Mouse (Mus musculus) embryonic facial prominence, embryonic 13.5 days (tissue): ENCODE data around the gene Gm2431. TPM values are rescaled to one million over a fixed set of nuclear protein-coding genes. Genes with fewer than 3 reads are reported as not detected.
"Not testable (repeated sequence)": the region's sequence is repeated elsewhere in the genome, so short reads cannot be mapped to it uniquely, and the experiment has no call there.

ENCODE experiments used
- ATAC-seq: fragments of 200-750 bp; cut with Nextera tagmentation; 2 replicates; pipeline ENCODE4 v1.8.0; 2017; ENCODE audit warnings: low read depth; ENCODE audit not compliant: insufficient number of reproducible peaks, insufficient read depth, low FRiP score, low TSS enrichment
- H3K27ac ChIP-seq: fragments of 300-500 bp; sonication (generic); 2 replicates; pipeline ENCODE4 v1.5.1; 2015; ENCODE audit warnings: moderate library complexity, mild to moderate bottlenecking, inconsistent platforms
- H3K27me3 ChIP-seq: fragments of 300-500 bp; sonication (generic); 2 replicates; pipeline ENCODE4 v1.6.1; 2015; ENCODE audit warnings: mild to moderate bottlenecking, inconsistent platforms
- H3K36me3 ChIP-seq: fragments of 300-500 bp; sonication (generic); 2 replicates; pipeline ENCODE4 v1.6.1; 2015; ENCODE audit warnings: mild to moderate bottlenecking, inconsistent platforms
- H3K4me1 ChIP-seq: fragments of 300-500 bp; sonication (generic); 2 replicates; pipeline ENCODE4 v1.6.1; 2015; ENCODE audit warnings: inconsistent platforms
- H3K4me2 ChIP-seq: fragments of 300-500 bp; sonication (generic); 2 replicates; pipeline ENCODE4 v1.6.1; 2015; ENCODE audit warnings: moderate library complexity, mild to moderate bottlenecking, inconsistent platforms
- H3K4me3 ChIP-seq: fragments of 300-500 bp; sonication (generic); 2 replicates; pipeline ENCODE4 v1.5.1; 2015; ENCODE audit warnings: mild to moderate bottlenecking, inconsistent platforms
- H3K9ac ChIP-seq: fragments of 300-500 bp; sonication (generic); 2 replicates; pipeline ENCODE4 v1.6.1; 2015; ENCODE audit warnings: mild to moderate bottlenecking, inconsistent platforms
- H3K9me3 ChIP-seq: fragments of 300-500 bp; sonication (generic); 2 replicates; pipeline ENCODE4 v1.6.1; 2016; ENCODE audit warnings: inconsistent platforms
- WGBS: fragments of 180-500 bp; shearing (Covaris S2); methylation state at CpG from one replicate; pipeline ENCODE4 v1.1.7; 2015; ENCODE audit warnings: mixed read lengths; 5-methylcytosine and 5-hydroxymethylcytosine counted together
- polyA plus RNA-seq: library from polyadenylated mRNA; unstranded; fragments of >200 nt; fragmentation: Nextera tagmentation; extraction: Ambion mirVana; gene quantifications from 2 replicates; pipeline ENCODE4 v1.2.1, GENCODE M21; 2015

Gene Gm2431
- polyA plus RNA-seq, 1 experiment from 2014 or later = not detected

GRCm38 (mm10) chr7:142279291-142279690 is 21.1 kb upstream of the Gm2431 start:
- H3K27me3 ChIP-seq = peaks cover 27% of the 10 kb centered on the region
- H3K4me1 ChIP-seq, H3K4me2 ChIP-seq, H3K9me3 ChIP-seq, H3K27ac ChIP-seq, ATAC-seq, H3K9ac ChIP-seq, H3K4me3 ChIP-seq, H3K36me3 ChIP-seq: not testable (repeated sequence)
- 52% methylated on average over 1 of the region's 1 CpGs for WGBS

GRCm38 (mm10) chr7:142278183-142278582 is 20.0 kb upstream of the Gm2431 start:
- H3K9me3 ChIP-seq, H3K4me1 ChIP-seq, ATAC-seq, H3K27ac ChIP-seq, H3K9ac ChIP-seq, H3K4me3 ChIP-seq, H3K36me3 ChIP-seq, H3K4me2 ChIP-seq: not testable (repeated sequence)
- H3K27me3 ChIP-seq = peaks cover 22% of the 10 kb centered on the region
- WGBS = 2% methylated on average over 3 of the region's 3 CpGs

DNA sequence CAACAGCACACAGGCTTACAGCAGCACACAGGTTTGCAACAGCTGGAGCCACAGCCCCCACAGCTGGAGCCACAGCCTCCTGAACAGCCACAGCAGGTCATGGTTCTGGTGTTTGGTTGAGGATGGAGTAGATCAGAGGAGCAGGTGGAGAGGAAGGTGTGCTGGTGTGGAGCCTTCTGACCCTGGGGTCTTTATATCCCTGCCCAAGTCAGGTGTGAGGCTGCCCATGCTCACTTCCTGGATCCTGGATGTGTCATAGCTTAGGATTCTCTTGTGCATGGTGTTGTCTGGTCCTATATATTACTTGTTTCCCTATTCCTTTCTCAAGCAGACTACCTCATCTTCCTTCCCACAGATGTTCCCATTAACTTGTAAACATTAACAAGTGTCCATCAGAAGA is 16.1 kb upstream of the Gm2431 start, which contains the start of gene Gm4559:
TSS of gene Gm4559 (minus strand) at position 101 of the 400 bp plus-strand sequence.
- H3K9me3 ChIP-seq, H3K36me3 ChIP-seq, H3K4me3 ChIP-seq, H3K4me2 ChIP-seq, H3K27me3 ChIP-seq, ATAC-seq, H3K9ac ChIP-seq, H3K4me1 ChIP-seq, H3K27ac ChIP-seq: not testable (repeated sequence)

- 0% methylated on average over 2 of the region's 2 CpGs for WGBS
- Histone ChIP-seq H3K9ac (no peak overlapping the region), H3K27me3 (peaks cover 7% of the 10 kb centered on the region), H3K4me2 (no peak overlapping the region), H3K27ac (no peak overlapping the region), H3K4me1 (no peaks in the 10 kb centered on the region), H3K36me3 (no peaks in the 10 kb centered on the region), H3K9me3 (no peaks in the 10 kb centered on the region), H3K4me3 (no peak overlapping the region)
- no peak for ATAC-seq
These were observed 2.6 kb downstream of the Gm2431 start for GRCm38 (mm10) chr7:142255517-142255916.

DNA sequence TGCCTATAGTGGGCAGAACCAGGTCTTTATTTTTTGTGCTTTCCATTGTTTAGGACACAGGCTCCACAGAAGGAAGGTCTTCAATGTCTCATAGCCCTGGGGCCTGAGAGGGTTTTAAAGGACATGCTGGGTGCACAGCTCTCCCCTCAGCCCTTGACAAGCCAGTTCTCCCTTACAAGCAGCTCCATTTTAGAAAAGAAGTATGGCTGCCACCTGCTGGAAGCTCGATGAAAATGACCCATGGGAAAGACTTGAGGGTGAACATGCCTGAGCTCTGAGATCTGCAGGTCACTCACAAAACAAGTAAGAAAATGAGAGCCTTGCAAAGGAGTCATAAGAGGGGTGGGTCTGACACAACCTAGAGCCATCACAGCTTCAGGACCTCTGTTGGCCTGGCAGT is 8.3 kb downstream of the Gm2431 start:
- no peaks in the 10 kb centered on the region for H3K36me3 ChIP-seq
- no peaks in the 10 kb centered on the region for H3K9me3 ChIP-seq
- no peak overlapping the region for H3K27ac ChIP-seq
- H3K4me1 ChIP-seq = no peaks in the 10 kb centered on the region
- WGBS = 0% methylated on average over 1 of the region's 1 CpGs
- no peak overlapping the region for H3K4me3 ChIP-seq
- no peak for ATAC-seq
- H3K9ac ChIP-seq = no peak overlapping the region
- H3K27me3 ChIP-seq = peaks cover 7% of the 10 kb centered on the region; the same call in 1 of the 2 replicates
- no peak overlapping the region for H3K4me2 ChIP-seq

DNA sequence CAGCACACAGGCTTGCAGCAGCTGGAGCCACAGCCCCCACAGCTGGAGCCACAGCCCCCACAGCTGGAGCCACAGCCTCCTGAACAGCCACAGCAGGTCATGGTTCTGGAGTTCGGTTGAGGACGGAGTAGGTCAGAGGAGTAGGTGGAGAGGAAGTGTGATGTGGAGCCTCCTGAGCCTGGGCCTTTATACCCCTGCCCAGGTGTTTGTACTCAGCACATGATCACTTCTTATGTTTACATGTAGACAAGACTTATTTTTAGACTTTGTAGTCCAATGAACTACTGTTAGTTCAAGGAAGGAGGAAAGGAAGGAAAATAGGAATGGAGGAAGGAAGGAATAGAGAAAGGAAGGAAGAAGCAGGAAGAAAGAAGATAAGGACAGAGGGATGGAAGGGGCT is 17.2 kb downstream of the Gm2431 start, which contains the start of gene Gm40460:
TSS of gene Gm40460 (minus strand) at position 101 of the 400 bp plus-strand sequence.
- no peak within 1 kb of the TSS for H3K4me3 ChIP-seq
- no peak within 1 kb of the TSS for H3K4me2 ChIP-seq
- H3K9me3 ChIP-seq = no peaks in the 10 kb centered on the region
- WGBS = 30% methylated on average over 2 of the region's 2 CpGs
- no peak for ATAC-seq
- H3K27ac ChIP-seq = no peak within 1 kb of the TSS
- H3K9ac ChIP-seq = no peak within 1 kb of the TSS
- H3K36me3 ChIP-seq = no peaks in the 10 kb centered on the region
- H3K4me1 ChIP-seq = no peaks in the 10 kb centered on the region
- H3K27me3 ChIP-seq = no peaks in the 10 kb centered on the region; the same call in 1 of the 2 replicates

DNA sequence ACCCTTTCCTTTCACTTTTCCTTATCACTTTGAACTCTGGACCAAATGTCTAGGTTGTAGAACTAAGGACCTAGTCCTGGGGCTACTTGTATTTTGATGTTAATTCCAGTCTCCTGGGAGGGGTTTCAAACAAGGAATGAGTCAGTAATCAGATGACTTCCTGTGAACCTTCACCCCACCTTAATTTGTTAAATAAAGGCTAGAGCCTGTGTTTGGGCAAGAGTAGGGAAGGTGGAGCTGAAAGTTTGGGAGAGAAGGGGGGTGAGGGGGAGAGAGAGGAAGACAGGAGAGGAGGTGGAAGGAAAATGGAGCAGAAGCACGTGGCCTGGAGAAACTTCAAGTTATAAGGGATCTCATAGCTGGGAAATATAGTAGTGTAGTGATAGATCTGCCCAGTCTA is 26.6 kb downstream of the Gm2431 start:
- Histone ChIP-seq H3K9ac (no peak overlapping the region), H3K4me3 (no peak overlapping the region), H3K27ac (no peak overlapping the region), H3K9me3 (peaks cover 6% of the 10 kb centered on the region; the same call in 1 of the 2 replicates), H3K27me3 (0 out of 2 replicates have a peak, but pooled peaks cover 3% of the 10 kb centered on the region), H3K4me2 (no peak overlapping the region), H3K36me3 (no peaks in the 10 kb centered on the region), H3K4me1 (peaks cover 3% of the 10 kb centered on the region)
- ATAC-seq = no peak
- WGBS = 15% methylated on average over 1 of the region's 1 CpGs

DNA sequence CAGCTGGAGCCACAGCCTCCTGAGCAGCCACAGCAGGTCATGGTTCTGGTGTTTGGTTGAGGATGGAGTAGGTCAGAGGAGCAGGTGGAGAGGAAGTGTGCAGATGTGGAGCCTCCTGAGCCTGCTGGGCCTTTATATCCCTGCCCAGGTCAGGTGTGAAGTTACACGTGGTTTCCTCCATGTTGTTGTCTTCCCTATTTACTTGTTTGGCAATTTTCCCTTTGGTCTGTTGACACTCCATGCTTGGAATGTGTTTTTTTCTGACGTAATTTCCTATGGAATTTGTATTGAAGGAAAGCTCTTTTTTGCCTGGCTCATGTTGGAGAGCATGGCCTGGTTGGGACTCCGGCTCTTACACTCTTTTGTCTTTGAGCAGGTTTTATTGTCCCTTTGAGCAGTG is 28.3 kb downstream of the Gm2431 start, which contains the start of gene Krtap5-5:
TSS of gene Krtap5-5 (minus strand) at position 101 of the 400 bp plus-strand sequence.
- WGBS = 53% methylated on average over 3 of the region's 3 CpGs
- H3K4me2 ChIP-seq, H3K4me3 ChIP-seq, H3K9me3 ChIP-seq, H3K27ac ChIP-seq, H3K27me3 ChIP-seq, H3K36me3 ChIP-seq, ATAC-seq, H3K9ac ChIP-seq: not testable (repeated sequence)
- H3K4me1 ChIP-seq = peaks cover 14% of the 10 kb centered on the region

- Histone ChIP-seq H3K4me1 (peaks cover 21% of the 10 kb centered on the region), H3K27me3 (0 out of 2 replicates have a peak, but pooled peaks cover 3% of the 10 kb centered on the region), H3K27ac (no peak overlapping the region), H3K9ac (no peak overlapping the region), H3K4me3 (no peak overlapping the region), H3K9me3 (no peaks in the 10 kb centered on the region), H3K4me2 (no peak overlapping the region), H3K36me3 (no peaks in the 10 kb centered on the region)
- no peak for ATAC-seq
- WGBS = 32% methylated on average over 2 of the region's 2 CpGs
These were observed 33.6 kb downstream of the Gm2431 start for GRCm38 (mm10) chr7:142224518-142224917.

DNA sequence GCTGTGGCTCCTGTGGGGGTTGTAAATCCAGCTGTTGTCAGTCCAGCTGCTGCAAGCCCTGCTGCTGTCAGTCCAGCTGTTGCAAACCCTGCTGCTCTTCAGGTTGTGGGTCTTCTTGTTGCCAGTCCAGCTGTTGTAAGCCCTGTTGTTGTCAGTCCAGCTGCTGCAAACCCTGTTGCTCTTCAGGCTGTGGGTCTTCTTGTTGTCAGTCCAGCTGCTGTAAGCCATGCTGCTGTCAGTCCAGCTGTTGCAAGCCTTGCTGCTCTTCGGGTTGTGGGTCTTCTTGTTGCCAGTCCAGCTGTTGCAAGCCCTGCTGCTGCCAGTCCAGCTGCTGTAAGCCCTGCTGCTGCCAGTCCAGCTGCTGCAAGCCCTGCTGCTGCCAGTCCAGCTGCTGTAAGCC is 46.0 kb downstream of the Gm2431 start:
- H3K36me3 ChIP-seq = not testable (repeated sequence)
- 57% methylated on average over 1 of the region's 1 CpGs for WGBS

GRCm38 (mm10) chr7:142211559-142211958 is 46.6 kb downstream of the Gm2431 start, which contains the start of gene Gm7579:
Gene Gm7579 (plus strand): TSS chr7:142211859.
- H3K4me2 ChIP-seq = no peak within 1 kb of the TSS
- H3K4me3 ChIP-seq = no peak within 1 kb of the TSS
- 65% methylated on average over 1 of the region's 1 CpGs for WGBS
- no peaks in the 10 kb centered on the region for H3K9me3 ChIP-seq
- H3K36me3 ChIP-seq = no peaks in the 10 kb centered on the region
- H3K9ac ChIP-seq = no peak within 1 kb of the TSS
- no peak for ATAC-seq
- no peak within 1 kb of the TSS for H3K27ac ChIP-seq
- H3K4me1 ChIP-seq = no peaks in the 10 kb centered on the region
- H3K27me3 ChIP-seq = no peaks in the 10 kb centered on the region

More for the DNA sequence above, 46.0 kb downstream of the Gm2431 start:
- not testable (repeated sequence) for H3K27ac ChIP-seq, ATAC-seq, H3K27me3 ChIP-seq, H3K4me1 ChIP-seq, H3K9ac ChIP-seq, H3K4me2 ChIP-seq, H3K9me3 ChIP-seq, H3K4me3 ChIP-seq
